ENCODE assay signal across 10 mouse cellular contexts in genomic region chr4:130549189-130549588, GRCm38 (mm10). TPM values are rescaled to one million over a fixed set of nuclear protein-coding genes. Genes with fewer than 3 reads are reported as not detected.
DNase-seq lines count a peak whose midpoint lies in the region; ATAC-seq and TF ChIP-seq lines count a peak whose summit lies in the region.
"Had no signal": no experiment of that assay in that cellular context is flagged by ENCODE, and none has a peak within 500 bp of the region (broad histone marks: within the 10 kb centered on the region; RNA-seq: fewer than 3 reads in every experiment).

No protein-coding gene starts in this region.

- ATAC-seq in liver, embryonic 14.5 days (ENCODE audit: insufficient read depth) = no peak
- ATAC-seq in common myeloid progenitor, adult 5-6 weeks (replicated peaks; ENCODE audit: low read depth, poor library complexity, severe bottlenecking) = 0 out of 2 replicates have a peak, but pooled peaks have one; percentile 45
- no peak for ATAC-seq in midbrain, embryonic 13.5 days

- H3K27ac ChIP-seq in liver, embryonic 14.5 days = no peak overlapping the region
- H3K27ac ChIP-seq in ES-E14 (ENCODE audit: insufficient read depth, low read depth, low read length, poor library complexity, severe bottlenecking) = no peak overlapping the region
- peak overlapping the region; percentile 93; the same call in 1 of the 2 replicates for H3K27ac ChIP-seq in midbrain, embryonic 13.5 days
- H3K27ac ChIP-seq: macrophage had no signal

- H3K4me3 ChIP-seq in liver, embryonic 14.5 days (ENCODE audit: insufficient read depth in 1 of 2, low read depth in 2 of 2, low read length in 2 of 2) = no peak overlapping the region
- H3K4me3 ChIP-seq in ES-E14 (ENCODE audit: insufficient read depth in 1 of 2, low read depth in 1 of 2, low read length in 2 of 2, poor library complexity in 1 of 2, severe bottlenecking in 1 of 2) = no peak overlapping the region
- no peak overlapping the region for H3K4me3 ChIP-seq in midbrain, embryonic 13.5 days (replicated peaks)

- in situ Hi-C loops in ES-E14 (cut with MboI; ENCODE audit: low sequenced_read_pairs in 2 of 2, unreplicated experiment in 2 of 2) = no loop called here

- H3K4me2 ChIP-seq in liver, embryonic 14.5 days (ENCODE audit: low read depth) = no peak overlapping the region
- H3K4me2 ChIP-seq in midbrain, embryonic 13.5 days (replicated peaks) = no peak overlapping the region

- no peak for DNase-seq in liver, embryonic 14.5 days (ENCODE audit: low read depth in 3 of 3, low spot score in 3 of 3)
- DNase-seq in liver (no peak), ES-E14 (ENCODE audit: low read depth, low spot score) (no peak)
- DNase-seq in right cerebral cortex, postnatal 10 days (ENCODE audit: low spot score in 2 of 2) = no peak
- no peak for DNase-seq in layer of hippocampus, adult 11-12 months (ENCODE audit: low spot score)
- DNase-seq in layer of hippocampus, adult 9-11 months = no peak
- DNase-seq: gastrocnemius, postnatal 25 days had no signal

- no peaks in the 10 kb centered on the region for H3K27me3 ChIP-seq in liver, embryonic 14.5 days (ENCODE audit: control insufficient read depth, insufficient read depth, low read length)
- no peaks in the 10 kb centered on the region for H3K27me3 ChIP-seq in midbrain, embryonic 13.5 days

- H3K9ac ChIP-seq in liver, embryonic 14.5 days (replicated peaks) = no peak overlapping the region
- H3K9ac ChIP-seq in ES-E14 (ENCODE audit: insufficient read depth, low read depth, low read length, poor library complexity, severe bottlenecking) = no peak overlapping the region
- no peak overlapping the region for H3K9ac ChIP-seq in midbrain, embryonic 13.5 days (replicated peaks)

- peak; percentile 74 for TF ChIP-seq CTCF in liver, embryonic 14.5 days (IDR thresholded peaks at IDR 0.05; ENCODE audit: low read depth)

- no peaks in the 10 kb centered on the region for H3K9me3 ChIP-seq in liver, embryonic 14.5 days (ENCODE audit: control insufficient read depth, low read length)
- H3K9me3 ChIP-seq in ES-E14 (ENCODE audit: control insufficient read depth, insufficient read depth, low read depth, low read length) = no peaks in the 10 kb centered on the region
- H3K9me3 ChIP-seq in midbrain, embryonic 13.5 days = no peaks in the 10 kb centered on the region

- no peak for TF ChIP-seq EP300 in liver, embryonic 14.5 days (IDR thresholded peaks at IDR 0.05; ENCODE audit: low read depth)

- WGBS in liver, embryonic 14.5 days (ENCODE audit: insufficient replicate concordance) = 65% methylated on average over 8 of the region's 8 CpGs
- 82% methylated on average over 8 of the region's 8 CpGs for WGBS in midbrain, embryonic 13.5 days

- H3K36me3 ChIP-seq in liver, embryonic 14.5 days (replicated peaks; ENCODE audit: control insufficient read depth, insufficient read depth, low read depth) = no peaks in the 10 kb centered on the region
- no peaks in the 10 kb centered on the region for H3K36me3 ChIP-seq in ES-E14 (ENCODE audit: control insufficient read depth, insufficient read depth, low read length, poor library complexity, severe bottlenecking)
- H3K36me3 ChIP-seq in midbrain, embryonic 13.5 days = no peaks in the 10 kb centered on the region

- peaks cover 0 to 4% of the 10 kb centered on the region in 2 experiments; a peak in 1 of 4 replicates for H3K4me1 ChIP-seq in liver, embryonic 14.5 days (replicated peaks; ENCODE audit: control insufficient read depth in 2 of 2, insufficient read depth in 2 of 2, low read length in 1 of 2)
- H3K4me1 ChIP-seq in ES-E14 (ENCODE audit: control insufficient read depth in 2 of 2, insufficient read depth in 2 of 2, low read length in 2 of 2, poor library complexity in 1 of 2) = peaks cover 6 to 14% of the 10 kb centered on the region in 2 experiments; a peak in 2 of 4 replicates
- peaks cover 96% of the 10 kb centered on the region for H3K4me1 ChIP-seq in midbrain, embryonic 13.5 days (replicated peaks)

TF ChIP-seq in ES-E14, 5 proteins besides CTCF, POLR2A, EP300 and RAD21:
- TF ChIP-seq ZNF384 (IDR thresholded peaks at IDR 0.05; ENCODE audit: low read depth, low read length) (peak; percentile 97), MAFK (IDR thresholded peaks at IDR 0.05; ENCODE audit: insufficient read depth, low read depth, low read length) (no peak), CHD2 (IDR thresholded peaks at IDR 0.05; ENCODE audit: low read depth, low read length) (no peak), ZC3H11A (IDR thresholded peaks at IDR 0.05; ENCODE audit: borderline replicate concordance, low read depth, low read length) (no peak), HCFC1 (IDR thresholded peaks at IDR 0.05; ENCODE audit: borderline replicate concordance, insufficient read depth, low read length) (no peak)

RNA-seq across cellular contexts. Expression of gene Nkain1, which starts 24.8 kb away (rescaled TPM):
- polyA plus RNA-seq in liver, embryonic 14.5 days (2012; rRNA removed) = 0.39 and 0.79 TPM in 2 replicates
- not detected in 2 replicates for polyA plus RNA-seq in liver, embryonic 14.5 days (2014; fragmentation: Nextera tagmentation; extraction: Ambion mirVana)
- 19.6 and 20.1 TPM in 2 replicates for total RNA-seq in ES-E14 (2012; rRNA removed)
- 1.6 TPM in 1 of 2 replicates, not detected in the other for total RNA-seq in common myeloid progenitor, adult 5-6 weeks (2017)
- polyA plus RNA-seq in midbrain, embryonic 13.5 days (2015; fragmentation: Nextera tagmentation; extraction: Ambion mirVana) = 8.5 and 14.3 TPM in 2 replicates
